Mouse (Mus musculus): ENCODE data around the gene Fam221b.

Fam221b gene

DNA sequence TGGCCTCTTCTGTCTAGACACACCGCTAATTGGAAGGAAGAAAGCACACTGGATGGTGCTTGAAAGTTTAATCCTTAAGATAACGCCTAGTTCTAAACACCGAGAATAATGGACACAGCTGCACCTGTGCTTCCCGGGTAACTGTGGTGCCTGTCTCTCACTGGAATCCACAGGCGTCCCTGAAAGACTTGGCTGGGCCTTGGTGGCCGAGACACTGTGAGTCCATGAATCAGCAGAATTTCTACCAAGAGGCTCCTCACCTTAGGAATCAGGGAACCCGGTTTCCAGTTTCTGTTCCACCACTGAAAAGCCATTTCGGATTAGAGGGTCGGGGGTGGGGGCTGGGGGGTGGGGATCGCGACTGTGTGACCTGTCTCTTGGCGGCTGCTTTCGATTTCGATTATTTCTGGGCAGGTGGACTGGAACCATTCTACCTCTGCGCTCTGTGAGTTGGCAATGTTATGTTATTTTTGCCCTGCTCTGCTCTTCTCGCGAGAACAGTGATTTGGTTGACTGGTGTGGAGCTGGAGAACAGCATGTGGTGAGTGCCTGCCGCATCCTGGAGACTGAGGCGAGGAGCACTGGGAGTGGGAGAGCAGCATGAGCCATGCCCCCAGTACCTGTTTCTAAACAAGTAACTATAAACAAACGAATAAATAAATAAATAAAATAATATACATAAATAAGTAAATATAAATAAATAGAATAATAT, 39.7 kb downstream of the Fam221b start:
- no peak for DNase-seq (ENCODE audit: extremely low read depth, insufficient read length, low spot score)

DNA sequence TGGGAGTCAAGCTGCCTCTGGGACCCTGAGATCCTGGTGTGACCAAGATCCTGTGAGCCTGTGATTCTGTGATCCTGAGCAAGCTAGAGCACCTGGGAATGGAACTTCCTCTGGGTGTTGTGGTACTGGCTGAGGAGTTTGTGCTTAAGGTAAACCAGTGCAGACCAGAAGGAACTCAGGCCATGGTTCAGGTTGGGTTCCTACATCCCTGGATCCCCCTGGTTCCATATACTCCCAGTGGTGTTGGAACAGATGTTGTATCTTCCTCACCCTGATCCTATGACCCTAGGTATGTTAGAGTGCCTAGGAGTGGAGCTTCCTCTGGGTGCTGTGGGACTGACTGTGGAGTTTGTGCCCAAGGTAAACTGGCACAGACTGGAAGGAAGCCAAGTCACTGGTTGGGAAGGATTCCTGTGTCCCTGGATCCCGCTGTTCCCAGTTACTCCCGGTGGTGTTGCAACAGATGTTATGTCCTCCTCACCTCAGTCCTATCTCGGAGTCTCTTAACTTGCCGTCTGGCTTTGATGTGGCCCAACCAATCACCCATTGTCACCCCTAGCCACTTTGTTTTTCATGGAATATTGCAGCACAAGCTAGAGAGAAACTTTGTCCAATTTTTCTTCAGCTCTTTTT, 48.7 kb downstream of the Fam221b start:
- DNase-seq (ENCODE audit: extremely low read depth, insufficient read length, low spot score) = no peak

DNA sequence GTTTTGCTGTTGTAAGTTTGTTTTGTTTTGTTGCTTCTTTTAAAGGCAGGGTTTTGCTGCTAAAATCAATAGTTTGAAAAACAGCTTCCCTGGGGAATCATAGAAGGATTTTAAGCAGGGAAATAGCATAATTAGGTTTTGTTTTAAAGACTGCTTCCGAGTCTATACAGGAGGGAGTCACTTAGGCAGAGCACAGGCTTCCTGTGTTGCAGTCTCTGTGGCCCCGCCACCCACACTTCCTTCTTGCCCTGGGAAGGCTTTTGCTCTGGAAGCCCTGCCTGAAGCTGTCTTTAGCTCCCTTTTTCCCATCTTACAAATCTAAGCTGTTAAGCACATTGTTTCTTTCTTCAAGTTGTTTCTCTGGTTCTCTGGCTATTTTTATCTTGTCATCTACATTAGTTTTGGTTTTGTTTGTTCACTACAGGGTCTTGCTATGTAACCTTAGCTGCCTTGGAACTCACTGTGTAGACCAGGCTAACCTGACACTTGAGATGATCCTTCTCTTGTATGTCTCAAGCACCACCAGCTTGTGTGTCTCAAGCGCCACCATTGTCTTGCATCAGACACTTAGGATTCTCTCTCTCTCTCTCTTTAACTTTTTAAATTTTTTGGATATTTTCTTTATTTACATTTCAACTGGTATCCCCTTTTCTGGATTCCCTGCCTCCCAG, 55.8 kb downstream of the Fam221b start:
- no peak for DNase-seq (ENCODE audit: extremely low read depth, insufficient read length, low spot score)

DNA sequence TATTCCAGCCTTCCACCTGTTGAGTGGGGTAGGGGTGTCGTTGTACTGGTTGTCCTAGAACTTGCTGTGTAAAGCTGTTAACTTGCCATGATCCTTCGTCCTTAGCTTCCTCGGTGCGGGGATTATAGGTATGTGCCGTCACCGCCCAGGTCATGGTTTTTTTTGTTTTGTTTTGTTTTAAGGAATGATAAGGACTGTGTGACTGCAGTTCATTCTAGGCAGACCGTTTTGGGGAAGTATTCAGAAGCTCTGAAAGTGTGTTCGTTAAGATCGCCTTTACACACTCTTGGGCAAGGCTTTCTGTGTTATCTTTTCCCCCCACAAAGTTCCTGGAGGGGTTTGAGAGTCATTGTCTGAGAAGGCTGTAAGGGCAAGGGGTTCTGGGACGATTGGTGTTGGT, 56.4 kb downstream of the Fam221b start:
- no peak for DNase-seq (ENCODE audit: extremely low read depth, insufficient read length, low spot score)

Data from 3134 (cell line).